Mouse (Mus musculus) thymus, postnatal 0 days (tissue): ENCODE measurements around the gene Trpm3. TPM values are rescaled to one million over a fixed set of nuclear protein-coding genes. Genes with fewer than 3 reads are reported as not detected.
"Not testable (repeated sequence)": the region's sequence is repeated elsewhere in the genome, so short reads cannot be mapped to it uniquely, and the experiment has no call there.

Experiments
- DNase-seq: peaks from one replicate; pipeline ENCODE4 v3.0.0-alpha.2; 2015; ENCODE audit warnings: low spot score
- polyA plus RNA-seq: library from polyadenylated mRNA; unstranded; fragments of >200 nt; fragmentation: Nextera tagmentation; extraction: Ambion mirVana; gene quantifications from 2 replicates; pipeline ENCODE4 v1.2.1, GENCODE M21; 2015

Trpm3 gene
- polyA plus RNA-seq, 1 experiment from 2014 or later = 0.48 TPM

GRCm38 (mm10) chr19:22842697-22843096 lies 703.9 kb downstream of the Trpm3 start:
- DNase-seq = no peak

DNA sequence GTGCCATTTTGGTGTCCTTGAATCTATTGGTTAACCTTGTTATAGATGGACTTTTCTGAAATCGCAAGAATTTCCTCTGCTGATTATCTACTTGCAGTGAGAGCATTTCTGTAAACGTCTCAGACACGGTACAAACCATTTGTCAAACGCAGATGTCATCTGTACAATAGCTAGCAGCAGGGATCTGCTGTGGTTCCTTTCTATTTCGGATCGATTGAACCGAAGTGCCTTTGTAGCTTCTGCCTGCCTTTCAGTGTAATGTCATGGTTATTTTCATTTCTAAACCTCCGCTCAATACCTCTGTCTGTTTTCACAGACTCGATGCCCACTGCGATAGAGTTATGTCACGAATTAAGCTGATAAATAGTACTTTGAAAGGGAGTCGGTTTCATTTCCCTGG lies 708.9 kb downstream of the Trpm3 start:
- no peak for DNase-seq

GRCm38 (mm10) chr19:22848251-22848650 lies 709.4 kb downstream of the Trpm3 start:
- no peak for DNase-seq

DNA sequence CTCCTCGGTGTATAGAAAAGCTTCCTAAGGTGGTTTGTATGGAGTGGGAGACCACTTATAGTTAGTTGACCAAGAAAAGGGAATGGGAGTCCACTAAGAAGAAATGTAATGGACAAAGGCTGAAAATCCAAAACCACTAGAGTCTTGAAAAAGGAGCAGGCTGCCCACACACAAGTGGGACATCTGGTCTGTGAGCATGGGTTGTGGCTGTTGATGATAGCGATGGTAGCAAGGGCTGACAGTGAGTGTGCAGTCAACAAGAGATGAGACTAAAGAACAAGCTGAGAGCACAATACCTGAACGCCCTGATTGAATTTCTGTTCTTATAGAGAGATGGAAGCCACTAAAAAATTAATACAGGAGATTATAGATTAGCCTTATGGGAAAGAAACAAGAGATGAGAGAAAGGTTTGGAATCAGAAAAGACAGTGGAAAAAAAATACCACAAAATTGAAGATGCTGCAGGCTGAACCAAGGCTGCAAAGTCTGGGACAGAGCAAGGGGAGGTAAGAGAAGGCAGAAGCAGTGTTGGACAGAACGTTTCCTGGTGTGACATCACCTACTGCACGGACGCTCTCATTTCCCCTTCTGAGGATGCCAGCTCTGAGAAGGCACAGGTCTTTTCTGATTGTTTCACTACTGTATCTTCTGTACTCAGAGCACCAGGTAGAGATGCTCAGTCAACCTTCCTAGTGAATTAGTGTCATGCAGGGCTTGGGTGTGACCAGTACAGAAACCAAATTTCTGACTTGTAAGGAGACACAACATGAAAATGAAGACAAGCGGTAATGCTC lies 710.1 kb downstream of the Trpm3 start:
- DNase-seq = no peak

- DNase-seq = not testable (repeated sequence)
Measured at GRCm38 (mm10) chr19:22851423-22851822, 712.6 kb downstream of the Trpm3 start.

- DNase-seq = no peak
Measured at GRCm38 (mm10) chr19:22859644-22860043, 720.8 kb downstream of the Trpm3 start.

DNA sequence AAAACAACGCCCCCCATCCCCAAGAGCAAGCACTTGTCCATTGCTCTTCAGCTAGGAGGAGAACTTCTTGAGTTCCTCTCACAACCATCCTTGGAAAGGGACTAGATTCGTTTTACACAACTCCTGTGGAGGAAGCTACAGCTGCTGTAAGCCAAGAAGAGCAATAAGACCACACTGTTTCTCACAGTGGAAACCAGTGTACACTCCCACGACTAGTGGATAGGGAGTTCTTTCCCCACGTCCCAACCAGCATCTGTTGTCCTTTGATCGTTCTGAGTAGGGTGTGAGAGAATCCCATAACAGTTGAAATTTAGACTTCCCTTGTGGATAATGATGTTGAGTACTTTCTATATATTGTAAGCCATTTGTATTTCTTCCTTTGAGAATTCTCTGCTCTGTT lies 728.6 kb downstream of the Trpm3 start:
- no peak for DNase-seq

- no peak for DNase-seq
Measured at GRCm38 (mm10) chr19:22869853-22870252, 731.0 kb downstream of the Trpm3 start.

GRCm38 (mm10) chr19:22872456-22872855 lies 733.6 kb downstream of the Trpm3 start:
- DNase-seq = no peak

DNA sequence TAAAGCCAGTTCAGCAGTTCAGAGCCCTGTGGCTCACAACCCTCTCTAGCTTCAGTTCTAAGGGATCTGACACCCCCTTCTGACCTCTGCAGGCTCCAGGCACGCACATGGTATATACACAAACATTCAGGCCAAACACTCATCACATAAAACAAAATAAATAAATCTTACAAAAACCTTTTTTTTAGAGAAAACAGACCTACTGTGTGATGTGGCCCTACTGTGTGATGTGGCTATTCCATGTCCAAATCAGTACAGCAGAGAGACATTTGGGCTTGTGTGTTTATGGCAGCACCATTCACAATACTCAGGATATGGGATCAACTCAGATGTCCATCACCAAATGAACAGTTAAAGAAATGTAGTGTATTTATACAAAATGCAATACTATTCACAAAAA lies 741.4 kb downstream of the Trpm3 start:
- DNase-seq = no peak

DNA sequence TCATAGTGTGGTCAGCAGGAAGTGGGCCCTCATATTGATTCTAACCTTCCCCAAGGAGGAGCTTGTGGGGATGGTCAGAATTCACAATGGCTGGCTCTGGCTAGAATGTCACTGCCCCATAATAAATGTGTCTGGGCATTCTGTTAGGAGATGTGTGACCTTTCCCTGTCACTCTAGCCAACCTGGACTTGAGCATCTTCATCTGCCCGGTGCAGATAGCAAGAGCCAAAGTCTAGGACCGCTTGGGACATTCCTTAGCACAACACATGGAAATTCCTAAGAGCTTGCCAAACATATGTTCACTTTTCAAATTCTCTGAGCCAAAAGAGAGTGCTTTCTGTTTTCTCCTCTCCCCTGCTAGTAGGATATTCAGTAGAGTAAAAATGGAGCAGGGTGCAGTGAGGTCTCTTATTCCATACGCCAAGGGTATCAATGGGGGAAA lies 743.8 kb downstream of the Trpm3 start:
- no peak for DNase-seq

- no peak for DNase-seq
Measured at GRCm38 (mm10) chr19:22883154-22883553, 744.3 kb downstream of the Trpm3 start.

DNA sequence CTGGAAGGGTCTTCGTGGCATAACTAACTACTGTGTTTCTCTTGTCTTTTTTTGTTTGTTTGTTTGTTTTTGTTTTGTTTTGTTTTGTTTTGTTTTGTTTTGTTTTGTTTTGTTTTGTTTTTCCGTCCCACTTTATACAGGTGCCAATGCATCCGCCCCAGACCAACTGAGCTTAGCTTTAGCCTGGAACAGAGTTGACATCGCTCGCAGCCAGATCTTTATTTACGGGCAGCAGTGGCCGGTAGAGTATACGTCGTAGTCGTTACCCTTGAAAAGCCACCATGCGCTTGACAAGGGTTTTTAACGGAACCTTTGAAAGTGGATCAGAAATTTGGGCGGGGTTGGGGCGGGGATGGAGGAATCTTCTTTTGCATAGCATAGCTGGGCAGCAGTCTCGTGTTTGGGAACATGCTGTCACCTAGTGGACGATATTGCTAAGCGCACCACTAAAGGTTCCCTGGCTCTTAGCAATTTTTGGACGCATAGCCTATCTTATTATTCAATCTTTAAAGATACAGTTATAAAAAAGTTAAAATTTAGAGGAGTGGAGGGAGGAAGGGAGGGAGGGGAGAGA lies 745.0 kb downstream of the Trpm3 start:
- DNase-seq = no peak

DNA sequence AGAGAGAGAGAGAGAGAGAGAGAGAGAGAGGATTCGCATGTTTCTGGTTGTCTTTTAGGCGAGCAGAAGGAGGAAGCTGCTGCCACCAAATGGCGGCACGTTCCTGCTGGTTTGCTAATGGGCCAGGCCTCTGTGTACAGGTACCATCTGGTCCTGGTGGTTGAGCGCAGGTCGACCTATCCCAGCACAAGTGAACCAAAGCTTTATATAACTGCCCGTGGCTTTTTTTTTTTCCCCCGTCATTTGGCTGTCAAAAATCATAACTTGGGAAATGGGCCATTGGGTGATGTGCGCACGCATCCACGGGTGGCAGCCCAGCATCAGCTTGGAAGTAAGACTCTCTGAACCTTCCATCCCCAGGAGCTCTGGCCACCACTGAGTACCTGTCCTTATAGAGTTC lies 745.5 kb downstream of the Trpm3 start:
- DNase-seq = no peak

DNA sequence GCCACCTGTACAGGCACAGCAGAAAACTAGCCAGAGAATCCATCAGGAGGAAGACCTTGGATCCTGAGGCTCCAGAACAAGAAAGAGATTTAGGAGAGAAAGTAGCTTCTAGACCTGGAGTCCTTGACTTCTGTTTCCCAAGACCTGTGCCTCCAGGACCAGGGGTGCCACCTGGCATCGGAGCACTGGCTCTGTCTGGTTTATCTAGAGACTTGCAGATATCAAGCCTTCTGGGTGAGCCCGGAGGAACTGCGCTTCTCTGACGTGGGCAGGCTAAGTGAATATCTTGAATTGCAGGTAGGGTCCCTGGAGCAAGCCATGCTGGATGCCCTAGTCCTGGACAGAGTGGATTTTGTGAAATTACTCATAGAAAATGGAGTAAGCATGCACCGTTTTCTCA lies 746.2 kb downstream of the Trpm3 start:
- no peak for DNase-seq

DNA sequence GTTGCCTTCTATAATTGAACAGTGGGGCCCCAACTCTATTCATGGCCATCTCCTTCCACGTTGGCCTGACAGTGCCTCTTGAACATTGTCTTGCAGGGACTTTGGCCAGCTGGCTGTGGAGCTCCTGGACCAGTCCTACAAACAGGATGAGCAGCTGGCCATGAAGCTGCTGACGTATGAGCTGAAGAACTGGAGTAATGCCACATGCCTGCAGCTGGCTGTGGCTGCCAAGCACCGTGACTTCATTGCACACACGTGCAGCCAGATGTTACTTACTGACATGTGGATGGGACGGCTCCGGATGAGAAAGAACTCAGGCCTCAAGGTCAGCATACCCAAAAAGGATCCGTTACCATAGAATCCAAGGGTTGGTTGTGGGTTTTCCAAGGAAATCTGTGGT lies 763.0 kb downstream of the Trpm3 start:
- DNase-seq = no peak

GRCm38 (mm10) chr19:22902386-22902785 lies 763.5 kb downstream of the Trpm3 start:
- DNase-seq = no peak

DNA sequence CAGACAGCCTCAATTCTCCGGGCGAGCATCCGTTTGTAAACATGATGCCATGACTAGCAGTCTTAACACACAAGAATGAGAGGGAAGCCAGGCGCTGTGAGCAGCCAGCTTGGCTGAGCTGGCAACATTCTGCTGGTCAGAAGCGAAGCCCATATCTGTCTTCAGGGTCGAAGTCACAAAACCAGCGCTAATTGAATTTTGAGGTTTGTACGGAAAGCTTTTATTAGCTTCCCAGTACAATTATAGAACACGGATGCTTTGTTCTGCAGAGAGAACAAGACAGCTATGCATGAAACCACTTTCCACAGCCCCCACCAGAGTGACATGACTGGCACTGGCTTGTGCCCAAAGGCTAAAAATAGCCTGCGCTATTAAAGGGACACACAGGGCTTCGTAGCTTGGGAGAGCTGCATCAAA lies 766.2 kb downstream of the Trpm3 start:
- no peak for DNase-seq

GRCm38 (mm10) chr19:22910686-22911085 lies 771.8 kb downstream of the Trpm3 start:
- no peak for DNase-seq

GRCm38 (mm10) chr19:22912971-22913370 lies 774.1 kb downstream of the Trpm3 start:
- DNase-seq = no peak

GRCm38 (mm10) chr19:22915868-22916642 lies 777.2 kb downstream of the Trpm3 start:
- peak; percentile 63 for DNase-seq

DNA sequence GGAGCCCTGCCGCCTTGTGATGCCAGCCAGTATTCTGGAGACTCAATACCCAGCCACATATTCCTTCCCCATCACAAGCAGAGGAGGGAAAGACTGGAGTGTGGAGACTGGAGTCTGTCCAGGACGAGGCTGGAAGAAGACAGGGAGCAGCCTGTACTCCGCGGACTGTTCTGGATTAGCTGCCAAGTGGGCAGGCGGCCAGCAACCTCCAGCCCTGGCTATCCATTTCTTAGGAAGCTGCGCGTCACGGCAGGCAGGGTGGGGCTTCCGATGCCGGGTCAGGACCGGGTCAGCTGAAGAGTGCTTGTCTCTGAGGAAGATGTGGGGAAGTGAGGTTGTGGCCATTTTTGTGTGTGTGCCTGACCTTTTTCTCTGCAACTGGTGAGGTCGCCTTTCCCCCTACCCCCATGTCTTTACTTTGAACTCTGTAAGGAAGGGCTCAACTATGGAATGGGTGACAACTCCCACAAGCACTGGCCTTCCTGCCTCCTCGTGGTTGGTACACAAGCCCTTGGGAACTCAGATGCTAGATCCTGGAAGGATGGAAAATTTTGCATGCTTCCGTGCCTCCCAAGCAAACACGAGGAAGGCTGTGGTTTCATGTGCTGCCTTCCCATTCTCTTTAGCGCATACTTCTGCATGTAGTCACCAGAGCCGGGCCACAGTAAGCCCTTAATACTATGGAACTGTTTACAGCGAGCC lies 777.9 kb downstream of the Trpm3 start:
- DNase-seq = no peak
